Mouse (Mus musculus): ENCODE measurements at regions not wholly inside any gene's neighbourhood (a gene's known extent, or its start where the extent isn't known, plus 50 kb on each side); places are given as distances from the start of the nearest gene placed in this dataset.
"Not testable (repeated sequence)": the region's sequence is repeated elsewhere in the genome, so short reads cannot be mapped to it uniquely, and the experiment has no call there.

DNA sequence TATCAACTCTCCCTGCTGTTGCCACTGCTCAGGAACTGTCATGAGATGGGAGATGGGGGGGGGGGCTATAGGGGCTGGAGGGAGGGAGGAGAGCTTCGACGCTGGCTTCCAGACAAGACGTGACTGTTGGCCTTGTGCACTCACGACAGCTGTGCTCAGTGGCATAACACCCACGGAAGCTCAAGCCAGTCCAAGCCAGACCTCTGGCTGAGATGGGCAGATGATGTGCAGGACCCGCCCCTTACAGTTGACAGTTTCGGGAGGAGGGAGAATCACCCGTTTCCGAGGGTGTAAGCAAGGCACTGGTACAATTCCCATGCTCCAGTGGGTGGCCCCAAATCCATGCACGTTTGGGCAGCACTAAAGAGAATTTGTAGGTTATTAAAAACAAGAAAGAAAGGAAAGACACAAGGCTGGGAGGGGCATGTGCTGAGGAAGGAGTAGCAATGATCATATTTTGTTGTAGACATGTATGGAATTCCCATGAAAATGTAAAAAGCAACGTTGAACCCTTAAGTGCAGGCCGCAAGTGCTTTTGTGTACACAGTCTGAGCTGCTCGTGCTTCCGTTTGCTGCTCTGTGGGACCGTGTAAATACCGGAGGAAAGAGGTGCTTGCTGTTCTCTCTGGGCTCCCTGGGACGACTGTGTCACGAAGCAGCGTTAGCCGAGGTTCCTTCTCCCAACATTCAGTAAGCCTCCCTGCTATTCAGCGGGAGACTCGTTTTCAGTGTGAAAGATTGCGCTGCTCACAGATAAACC lies 188.2 kb upstream of the Serp2 start:
- no peak for DNase-seq

DNA sequence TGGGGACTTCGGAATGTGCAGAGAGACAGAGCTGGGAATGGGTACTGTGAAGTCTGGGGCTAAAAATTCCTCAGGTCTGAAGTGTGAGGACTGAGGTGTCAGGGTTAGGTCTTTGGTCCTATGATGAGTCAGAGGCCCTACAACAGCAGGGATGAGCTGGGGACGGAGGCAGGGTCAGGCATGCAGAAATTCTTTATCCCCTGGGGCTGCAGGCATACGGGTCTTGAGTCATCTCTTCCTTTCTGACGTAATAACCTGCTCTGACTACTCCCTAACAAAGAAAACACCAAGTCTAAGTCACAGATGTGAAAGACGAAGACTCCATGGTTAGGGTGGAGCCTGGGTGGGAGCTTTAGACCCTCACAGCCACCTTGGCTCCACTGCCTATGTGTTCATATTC lies 185.6 kb upstream of the Serp2 start:
- no peak for DNase-seq

- DNase-seq = peak; percentile 76
These were observed 183.3 kb upstream of the Serp2 start for GRCm38 (mm10) chr14:76739836-76740597.

DNA sequence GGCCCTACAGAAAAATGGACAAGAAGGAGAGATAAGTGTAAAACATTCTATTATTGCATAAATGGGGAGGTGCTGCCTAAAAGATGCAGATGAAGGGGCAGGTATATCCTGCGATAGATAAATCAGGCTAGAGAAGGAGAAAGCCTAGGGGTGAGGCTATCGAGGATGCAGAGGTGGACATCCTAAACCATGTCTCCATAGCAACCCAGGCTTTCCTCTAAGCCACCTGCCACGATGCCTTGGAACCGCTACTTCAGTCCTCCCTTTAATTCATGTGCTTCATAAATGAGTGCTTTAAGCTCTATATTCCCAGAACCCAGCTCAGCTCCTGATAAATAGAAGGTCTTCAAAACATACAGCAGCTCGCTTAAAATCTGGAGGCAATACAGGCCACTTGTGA lies 179.3 kb upstream of the Serp2 start:
- no peak for DNase-seq

GRCm38 (mm10) chr14:76735107-76735506 lies 178.4 kb upstream of the Serp2 start:
- DNase-seq = no peak

DNA sequence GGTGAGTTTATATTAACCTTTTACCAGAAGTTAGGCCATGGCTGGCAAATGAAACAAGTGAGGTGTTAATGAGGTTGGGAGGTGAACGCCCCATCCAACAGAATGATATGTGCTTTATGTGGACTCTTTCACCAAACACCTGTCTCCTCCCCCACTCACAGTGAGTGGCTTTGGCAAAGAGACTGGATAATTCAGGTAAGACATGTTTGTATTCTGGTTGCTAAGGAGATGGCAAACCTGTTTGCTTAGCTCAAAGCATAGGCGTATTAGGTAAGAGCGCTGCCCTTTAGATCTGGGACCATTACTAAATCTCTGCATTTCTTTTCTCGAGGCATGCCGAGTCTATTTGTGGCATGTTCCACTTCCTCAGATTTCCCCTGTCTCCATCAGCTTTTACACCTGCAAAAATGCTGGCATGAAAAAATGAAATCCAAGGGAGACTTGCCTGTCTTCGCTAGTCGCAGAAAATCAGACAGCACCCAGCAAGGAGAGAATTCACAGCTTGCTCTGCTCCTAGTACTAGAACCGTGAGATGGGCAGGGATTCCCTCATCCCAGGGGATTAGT lies 176.7 kb upstream of the Serp2 start:
- no peak for DNase-seq

- no peak for DNase-seq
These were observed 174.7 kb upstream of the Serp2 start for GRCm38 (mm10) chr14:76731096-76731986.

DNA sequence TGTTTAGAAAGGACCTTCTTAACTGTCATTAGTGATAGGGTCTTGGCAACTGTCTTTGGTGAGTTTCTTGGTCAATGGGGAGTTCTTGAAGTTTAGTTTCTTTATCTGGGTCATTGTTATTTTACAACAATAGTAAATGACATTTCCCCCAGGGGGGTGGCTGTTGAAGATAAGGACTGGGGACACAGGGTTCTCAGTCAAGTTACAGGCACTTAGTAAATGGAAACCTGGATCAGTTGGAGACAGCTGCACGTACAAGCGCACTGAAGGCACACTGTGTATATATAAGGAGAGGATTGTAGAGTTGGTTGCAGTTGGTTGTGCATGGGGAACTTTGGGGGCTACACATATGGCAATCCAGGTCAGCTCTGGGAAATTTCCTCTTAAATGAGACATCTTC lies 169.2 kb upstream of the Serp2 start:
- no peak for DNase-seq

GRCm38 (mm10) chr14:76725231-76725630 lies 168.5 kb upstream of the Serp2 start:
- not testable (repeated sequence) for DNase-seq

GRCm38 (mm10) chr14:76724826-76725225 lies 168.1 kb upstream of the Serp2 start:
- no peak for DNase-seq

- no peak for DNase-seq
These were observed 167.7 kb upstream of the Serp2 start for GRCm38 (mm10) chr14:76724395-76724794.

GRCm38 (mm10) chr14:76723551-76723950 lies 166.9 kb upstream of the Serp2 start:
- no peak for DNase-seq

DNA sequence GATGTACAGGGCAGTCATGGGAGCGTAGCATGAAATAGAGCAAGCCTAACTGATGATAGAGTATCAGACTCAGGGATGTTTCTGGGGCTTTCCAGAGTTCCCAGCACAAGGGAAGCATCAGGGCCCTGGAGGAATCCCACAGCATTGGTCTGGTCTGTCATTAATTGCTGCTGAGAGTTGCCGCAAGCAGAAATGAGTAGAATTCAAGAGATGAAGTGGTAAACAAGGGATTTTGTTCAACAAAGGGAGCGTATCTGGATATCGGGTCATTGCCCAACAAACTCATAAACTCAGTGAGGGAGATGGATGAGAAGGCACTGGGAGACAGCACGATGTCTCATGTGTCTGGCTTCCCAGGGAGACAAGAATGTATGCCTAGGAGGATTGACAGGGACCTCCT lies 165.6 kb upstream of the Serp2 start:
- DNase-seq = no peak

GRCm38 (mm10) chr14:76721751-76722150 lies 165.1 kb upstream of the Serp2 start:
- DNase-seq = no peak

DNA sequence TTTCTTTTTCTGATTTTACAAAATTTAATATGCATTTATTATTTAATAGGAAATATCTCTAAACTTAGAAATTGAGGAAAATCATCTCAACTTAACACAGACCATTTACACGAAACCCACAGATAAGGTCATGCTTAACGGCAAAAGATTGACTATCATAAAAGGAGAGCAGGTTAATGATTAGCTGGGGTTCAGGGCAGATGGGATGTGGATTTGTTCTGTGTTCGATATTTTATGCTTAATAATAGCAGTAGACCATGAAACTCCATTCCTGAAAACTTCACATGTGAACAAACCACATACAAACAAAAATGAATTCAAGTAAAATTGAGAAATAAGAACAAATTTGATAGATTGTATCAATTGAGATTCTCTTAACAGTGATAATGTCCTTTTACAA lies 160.4 kb upstream of the Serp2 start:
- no peak for DNase-seq

DNA sequence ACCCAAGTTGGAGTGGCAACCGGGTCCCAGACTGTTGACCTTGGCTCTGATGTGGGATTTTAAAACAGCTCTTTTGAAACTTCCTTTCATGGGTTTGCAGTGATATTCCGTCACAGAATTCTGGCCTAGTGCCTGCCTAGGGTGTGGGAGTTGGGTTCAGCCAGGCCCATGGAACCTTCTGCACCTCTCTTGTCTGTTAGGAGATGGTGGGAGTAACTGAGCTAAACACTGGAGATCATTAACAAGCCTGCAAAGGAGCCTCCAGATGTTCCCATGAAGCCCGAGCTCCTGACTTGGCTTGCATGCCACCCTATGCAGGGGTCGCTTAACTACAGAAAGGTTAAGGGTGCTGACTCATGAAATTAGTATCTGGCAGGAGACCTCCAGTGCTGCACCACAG lies 158.0 kb upstream of the Serp2 start:
- no peak for DNase-seq

DNA sequence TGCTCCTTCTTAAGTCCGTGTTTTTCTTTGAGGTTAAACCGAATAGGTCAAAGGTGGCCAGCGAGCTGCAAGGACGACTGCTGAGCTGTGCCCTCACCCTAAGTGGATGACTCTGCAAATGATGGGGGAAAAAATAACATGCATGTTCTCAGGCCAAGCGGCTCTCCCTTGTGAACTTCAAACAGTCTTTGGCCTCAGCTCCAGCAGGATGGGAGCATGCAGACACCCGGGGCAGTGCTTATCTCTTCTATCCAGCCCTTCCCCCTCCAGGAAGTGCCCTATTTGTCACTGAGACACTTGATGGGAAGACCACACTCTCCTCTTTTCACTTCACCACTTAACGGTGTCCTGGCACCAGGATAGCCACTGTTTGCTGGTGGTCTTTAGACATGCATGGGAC lies 157.3 kb upstream of the Serp2 start:
- no peak for DNase-seq

- no peak for DNase-seq
These were observed 152.0 kb upstream of the Serp2 start for GRCm38 (mm10) chr14:76708728-76709127.

- DNase-seq = no peak
These were observed 146.7 kb upstream of the Serp2 start for GRCm38 (mm10) chr14:76703373-76703764.

- no peak for DNase-seq
These were observed 146.2 kb upstream of the Serp2 start for GRCm38 (mm10) chr14:76702709-76703372.

- DNase-seq = no peak
These were observed 145.4 kb upstream of the Serp2 start for GRCm38 (mm10) chr14:76701911-76702708.

GRCm38 (mm10) chr14:76701304-76701703 lies 144.6 kb upstream of the Serp2 start:
- no peak for DNase-seq

All from cerebellum, adult 8-10 months (tissue).